Mouse (Mus musculus): Measurements from ENCODE around the gene Perm1. TPM values are rescaled to one million over a fixed set of nuclear protein-coding genes. Genes with fewer than 3 reads are reported as not detected.

Perm1 gene
- polyA plus RNA-seq, 1 experiment from 2014 or later = 0.99 TPM

GRCm38 (mm10) chr4:156195927-156196870 is 19.5 kb upstream of the Perm1 start:
- no peaks in the 10 kb centered on the region for H3K27me3 ChIP-seq (replicated peaks; ENCODE audit: control insufficient read depth, insufficient read depth, low read length)
- peak overlapping the region; percentile 86 for H3K4me3 ChIP-seq (ENCODE audit: low read depth, low read length)
- DNase-seq (ENCODE audit: low spot score) = peak; percentile 86
- peaks cover 25% of the 10 kb centered on the region for H3K36me3 ChIP-seq (ENCODE audit: control insufficient read depth, insufficient read depth, low read length)
- H3K9me3 ChIP-seq (replicated peaks; ENCODE audit: control insufficient read depth, low read length) = no peaks in the 10 kb centered on the region
- peak overlapping the region; percentile 81 for H3K27ac ChIP-seq (ENCODE audit: low read depth, low read length)
- peaks cover 35% of the 10 kb centered on the region for H3K4me1 ChIP-seq (ENCODE audit: control insufficient read depth, insufficient read depth, low read length)
- peak; percentile 33 for ATAC-seq
- peak overlapping the region; percentile 95 for H3K4me2 ChIP-seq (ENCODE audit: low read length)
- H3K9ac ChIP-seq (ENCODE audit: low read length) = peak overlapping the region; percentile 91
- 3% methylated on average over 35 of the region's 35 CpGs for WGBS

DNA sequence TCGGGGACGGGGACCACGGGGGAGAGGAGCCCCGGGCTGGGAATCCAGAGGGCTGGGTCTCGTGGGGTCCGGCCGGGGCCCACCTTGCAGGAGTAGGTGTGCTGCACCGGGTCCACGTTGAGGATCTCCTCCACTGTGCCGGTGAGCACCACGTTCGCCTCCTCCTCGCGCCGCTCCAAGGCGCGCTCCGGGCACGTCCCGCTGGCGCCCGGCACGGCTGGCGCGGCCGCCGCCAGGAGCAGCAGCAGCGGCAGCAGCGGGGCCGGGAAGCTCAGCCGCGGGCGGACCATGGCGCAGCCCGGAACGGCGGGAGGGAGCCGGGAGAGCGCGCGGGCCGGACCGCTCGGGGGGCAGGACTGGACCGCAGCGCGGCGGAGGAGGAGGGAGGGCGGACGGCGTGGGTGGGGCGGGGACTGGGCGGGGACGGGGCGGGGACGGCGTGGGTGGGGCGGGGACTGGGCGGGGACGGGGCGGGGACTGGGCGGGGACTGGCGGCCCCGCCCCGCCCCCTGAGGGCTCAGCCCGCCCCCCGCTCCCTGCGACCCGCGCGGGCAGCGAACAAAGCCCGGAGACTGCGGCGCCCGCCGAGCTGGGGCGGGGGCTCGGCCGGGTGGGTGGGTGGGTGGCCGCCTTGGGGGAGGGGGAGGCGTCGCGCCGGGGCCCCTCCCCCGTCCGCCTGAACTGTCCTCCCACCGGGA is 18.4 kb upstream of the Perm1 start, which contains the start of gene Agrn:
TSS of gene Agrn (minus strand) at position 358 of the 698 bp plus-strand sequence.
- H3K9me3 ChIP-seq (replicated peaks; ENCODE audit: control insufficient read depth, low read length) = no peaks in the 10 kb centered on the region
- DNase-seq (ENCODE audit: low spot score) (no peak), ATAC-seq (peak; percentile 81)
- WGBS = under 1% methylated on average over 30 of the region's 88 CpGs
- H3K36me3 ChIP-seq (ENCODE audit: control insufficient read depth, insufficient read depth, low read length) = peaks cover 15% of the 10 kb centered on the region
- H3K27me3 ChIP-seq (replicated peaks; ENCODE audit: control insufficient read depth, insufficient read depth, low read length) = no peaks in the 10 kb centered on the region
- H3K9ac ChIP-seq (ENCODE audit: low read length) = peak within 1 kb of the TSS; percentile 91
- H3K27ac ChIP-seq (ENCODE audit: low read depth, low read length) = peak within 1 kb of the TSS; percentile 94
- H3K4me1 ChIP-seq (ENCODE audit: control insufficient read depth, insufficient read depth, low read length) = peaks cover 34% of the 10 kb centered on the region
- H3K4me2 ChIP-seq (ENCODE audit: low read length) = peak within 1 kb of the TSS; percentile 95
- peak within 1 kb of the TSS; percentile 86 for H3K4me3 ChIP-seq (ENCODE audit: low read depth, low read length)

DNA sequence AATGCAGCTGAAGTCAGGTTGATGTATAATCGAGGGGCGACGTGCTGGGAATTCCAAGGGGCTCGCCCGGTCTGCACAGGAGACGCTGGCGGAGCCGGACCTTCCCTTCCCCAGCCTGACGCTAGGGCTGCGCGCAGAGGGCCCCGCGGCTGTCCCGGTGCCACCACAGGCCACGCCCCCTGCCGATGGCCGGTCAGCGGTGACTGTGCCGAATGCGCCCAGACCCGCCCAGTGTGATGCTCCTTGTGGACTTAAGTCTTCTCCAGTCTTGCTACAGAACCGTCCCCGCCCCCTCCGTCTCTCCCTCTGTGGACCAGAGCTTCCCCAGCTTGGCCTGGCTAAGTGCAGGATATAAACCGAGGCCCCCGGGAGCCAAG is 17.9 kb upstream of the Perm1 start:
- H3K9me3 ChIP-seq (replicated peaks; ENCODE audit: control insufficient read depth, low read length) = no peaks in the 10 kb centered on the region
- H3K36me3 ChIP-seq (ENCODE audit: control insufficient read depth, insufficient read depth, low read length) = peaks cover 10% of the 10 kb centered on the region
- DNase-seq (ENCODE audit: low spot score) (peak; percentile 94), ATAC-seq (peak; percentile 92)
- H3K4me2 ChIP-seq (ENCODE audit: low read length) = peak overlapping the region; percentile 57
- no peaks in the 10 kb centered on the region for H3K27me3 ChIP-seq (replicated peaks; ENCODE audit: control insufficient read depth, insufficient read depth, low read length)
- H3K27ac ChIP-seq (ENCODE audit: low read depth, low read length) = peak overlapping the region; percentile 94
- H3K4me1 ChIP-seq (ENCODE audit: control insufficient read depth, insufficient read depth, low read length) = peaks cover 35% of the 10 kb centered on the region
- H3K4me3 ChIP-seq (ENCODE audit: low read depth, low read length) = peak overlapping the region; percentile 86
- H3K9ac ChIP-seq (ENCODE audit: low read length) = peak overlapping the region; percentile 67
- under 1% methylated on average over 26 of the region's 26 CpGs for WGBS

DNA sequence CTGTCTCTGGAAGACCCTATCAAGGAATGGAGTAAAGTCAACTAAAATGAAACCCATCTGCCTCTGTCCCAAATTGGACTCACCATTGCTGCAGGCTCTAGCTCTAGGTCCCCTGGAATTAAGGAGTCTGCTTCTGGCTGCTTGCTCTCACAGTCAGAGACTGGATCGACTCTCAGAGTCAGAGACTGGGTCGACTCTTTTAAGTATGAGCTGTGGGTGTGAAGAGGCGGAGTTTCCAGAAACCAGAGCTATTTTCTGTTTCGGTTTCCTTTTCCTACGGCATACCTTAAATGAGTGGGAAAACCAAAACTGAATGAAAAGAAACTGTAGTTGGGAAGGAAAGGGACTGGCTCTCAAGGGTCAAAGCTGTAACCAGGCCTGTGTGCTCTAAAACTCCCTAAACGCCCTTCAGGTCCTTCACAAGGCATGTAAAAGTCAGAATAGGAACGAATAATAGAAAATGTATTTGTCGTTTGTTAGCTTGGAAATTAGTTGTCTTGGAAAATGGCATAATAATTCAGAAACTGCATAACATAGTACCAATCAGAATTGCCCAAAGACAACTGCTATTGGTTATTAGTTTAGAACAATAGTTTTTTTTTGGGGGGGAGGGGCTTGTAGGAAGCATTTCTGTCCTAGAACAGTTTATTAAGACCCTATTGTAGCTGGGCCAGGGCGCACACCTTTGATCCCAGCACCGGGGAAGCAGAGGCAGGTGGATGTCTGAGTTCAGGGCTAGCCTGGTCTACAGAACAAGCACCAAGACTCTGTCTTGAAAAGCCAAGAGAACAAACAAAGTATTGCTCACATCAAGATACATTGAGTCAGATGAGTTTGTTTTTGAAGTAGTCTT is 14.8 kb upstream of the Perm1 start, which contains the start of gene Isg15:
TSS of gene Isg15 (minus strand) at position 196 of the 853 bp plus-strand sequence.
- H3K4me2 ChIP-seq (ENCODE audit: low read length) = no peak within 1 kb of the TSS
- ATAC-seq (no peak), DNase-seq (ENCODE audit: low spot score) (no peak)
- no peak within 1 kb of the TSS for H3K9ac ChIP-seq (ENCODE audit: low read length)
- no peak within 1 kb of the TSS for H3K4me3 ChIP-seq (ENCODE audit: low read depth, low read length)
- H3K36me3 ChIP-seq (ENCODE audit: control insufficient read depth, insufficient read depth, low read length) = no peaks in the 10 kb centered on the region
- WGBS = 68% methylated on average over 10 of the region's 10 CpGs
- H3K27ac ChIP-seq (ENCODE audit: low read depth, low read length) = no peak within 1 kb of the TSS
- peaks cover 12% of the 10 kb centered on the region for H3K4me1 ChIP-seq (ENCODE audit: control insufficient read depth, insufficient read depth, low read length)
- H3K27me3 ChIP-seq (replicated peaks; ENCODE audit: control insufficient read depth, insufficient read depth, low read length) = no peaks in the 10 kb centered on the region
- no peaks in the 10 kb centered on the region for H3K9me3 ChIP-seq (replicated peaks; ENCODE audit: control insufficient read depth, low read length)

- peak overlapping the region; percentile 77; the same call in 1 of the 2 replicates for H3K9ac ChIP-seq (ENCODE audit: low read length)
- H3K4me1 ChIP-seq (ENCODE audit: control insufficient read depth, insufficient read depth, low read length) = peaks cover 7% of the 10 kb centered on the region
- H3K9me3 ChIP-seq (replicated peaks; ENCODE audit: control insufficient read depth, low read length) = no peaks in the 10 kb centered on the region
- peak overlapping the region; percentile 56 for H3K4me3 ChIP-seq (ENCODE audit: low read depth, low read length)
- H3K4me2 ChIP-seq (ENCODE audit: low read length) = peak overlapping the region; percentile 96
- no peak for DNase-seq (ENCODE audit: low spot score)
- ATAC-seq = no peak
- H3K27ac ChIP-seq (ENCODE audit: low read depth, low read length) = peak overlapping the region; percentile 35; the same call in 1 of the 2 replicates
- H3K36me3 ChIP-seq (ENCODE audit: control insufficient read depth, insufficient read depth, low read length) = 0 out of 2 replicates have a peak, but pooled peaks cover 3% of the 10 kb centered on the region
- 48% methylated on average over 12 of the region's 12 CpGs for WGBS
- no peaks in the 10 kb centered on the region for H3K27me3 ChIP-seq (replicated peaks; ENCODE audit: control insufficient read depth, insufficient read depth, low read length)
Measured at GRCm38 (mm10) chr4:156202462-156202893, 13.2 kb upstream of the Perm1 start.

GRCm38 (mm10) chr4:156203001-156203412 is 12.7 kb upstream of the Perm1 start, which contains the start of gene AW011738:
TSS of gene AW011738 (plus strand) at chr4:156203304.
- H3K4me3 ChIP-seq (ENCODE audit: low read depth, low read length) = peak within 1 kb of the TSS; percentile 56
- no peaks in the 10 kb centered on the region for H3K9me3 ChIP-seq (replicated peaks; ENCODE audit: control insufficient read depth, low read length)
- DNase-seq (ENCODE audit: low spot score) = peak; percentile 84
- peak within 1 kb of the TSS; percentile 96 for H3K4me2 ChIP-seq (ENCODE audit: low read length)
- peak within 1 kb of the TSS; percentile 77 for H3K9ac ChIP-seq (ENCODE audit: low read length)
- 0 out of 2 replicates have a peak, but pooled peaks cover 3% of the 10 kb centered on the region for H3K36me3 ChIP-seq (ENCODE audit: control insufficient read depth, insufficient read depth, low read length)
- H3K27ac ChIP-seq (ENCODE audit: low read depth, low read length) = peak within 1 kb of the TSS; percentile 39; the same call in 1 of the 2 replicates
- 0% methylated on average over 27 of the region's 39 CpGs for WGBS
- peak; percentile 86 for ATAC-seq
- no peaks in the 10 kb centered on the region for H3K27me3 ChIP-seq (replicated peaks; ENCODE audit: control insufficient read depth, insufficient read depth, low read length)
- H3K4me1 ChIP-seq (ENCODE audit: control insufficient read depth, insufficient read depth, low read length) = peaks cover 7% of the 10 kb centered on the region

DNA sequence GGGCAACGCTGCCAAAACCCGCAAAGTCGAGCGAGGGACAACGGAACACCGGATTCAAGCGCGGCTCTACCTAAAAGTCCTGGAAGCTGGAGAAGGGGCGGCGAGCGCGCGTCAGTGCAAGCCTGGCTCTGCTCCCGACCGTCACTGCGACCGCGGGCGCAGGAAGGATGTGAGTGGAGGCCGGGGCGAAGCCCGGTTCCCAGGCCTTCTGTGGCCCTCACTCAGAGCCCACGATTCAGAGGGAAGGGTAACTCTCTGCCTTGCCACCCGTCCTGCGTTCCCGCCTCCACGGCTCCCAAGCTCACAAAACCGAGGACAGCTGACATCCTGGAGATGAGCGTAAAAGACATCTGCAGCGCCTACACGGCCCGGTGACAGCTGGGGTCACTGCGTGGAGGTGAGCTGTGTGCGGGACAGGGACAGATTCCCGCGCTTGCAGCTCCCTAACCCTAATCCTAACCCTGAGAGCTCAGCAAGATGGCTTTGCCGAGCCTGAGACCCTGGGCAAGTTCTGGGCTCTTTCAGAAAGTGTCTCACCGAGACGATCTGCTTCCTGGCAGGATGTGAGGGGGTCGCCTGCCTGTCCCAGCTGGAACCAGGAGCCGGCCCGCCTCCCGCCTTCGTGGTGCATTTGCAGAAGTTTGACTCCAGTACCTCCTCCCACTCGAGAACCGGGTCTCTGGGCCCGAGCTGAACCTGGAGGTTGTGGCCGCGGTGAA is 12.1 kb upstream of the Perm1 start:
- Histone ChIP-seq H3K9me3 (replicated peaks; ENCODE audit: control insufficient read depth, low read length) (no peaks in the 10 kb centered on the region), H3K4me2 (ENCODE audit: low read length) (peak overlapping the region; percentile 96), H3K9ac (ENCODE audit: low read length) (peak overlapping the region; percentile 77), H3K36me3 (ENCODE audit: control insufficient read depth, insufficient read depth, low read length) (0 out of 2 replicates have a peak, but pooled peaks cover 3% of the 10 kb centered on the region), H3K27me3 (replicated peaks; ENCODE audit: control insufficient read depth, insufficient read depth, low read length) (no peaks in the 10 kb centered on the region), H3K4me1 (ENCODE audit: control insufficient read depth, insufficient read depth, low read length) (peaks cover 7% of the 10 kb centered on the region), H3K27ac (ENCODE audit: low read depth, low read length) (peak overlapping the region; percentile 39; the same call in 1 of the 2 replicates), H3K4me3 (ENCODE audit: low read depth, low read length) (peak overlapping the region; percentile 56)
- peak; percentile 49 for DNase-seq (ENCODE audit: low spot score)
- peak; percentile 40 for ATAC-seq
- WGBS = under 1% methylated on average over 49 of the region's 49 CpGs
